Mouse (Mus musculus) frontal cortex, adult 2 months (tissue): ENCODE data around the gene Ripor3. TPM values are rescaled to one million over a fixed set of nuclear protein-coding genes. Genes with fewer than 3 reads are reported as not detected.

Experiments
- DNase-seq, 2 experiments: peaks; one replicate each; pipeline ENCODE4 v3.0.0; 2022; ENCODE audit warnings: low spot score in 1 of 2; ENCODE audit errors: extremely low spot score in 1 of 2
- polyA plus RNA-seq: library from polyadenylated mRNA; depleted of rRNA; stranded (reverse); fragments of >200 nt; gene quantifications from 2 replicates; pipeline ENCODE4 v1.2.3, GENCODE M21; 2012

The Ripor3 gene
- polyA plus RNA-seq, 1 experiment: 1.2 TPM

DNA sequence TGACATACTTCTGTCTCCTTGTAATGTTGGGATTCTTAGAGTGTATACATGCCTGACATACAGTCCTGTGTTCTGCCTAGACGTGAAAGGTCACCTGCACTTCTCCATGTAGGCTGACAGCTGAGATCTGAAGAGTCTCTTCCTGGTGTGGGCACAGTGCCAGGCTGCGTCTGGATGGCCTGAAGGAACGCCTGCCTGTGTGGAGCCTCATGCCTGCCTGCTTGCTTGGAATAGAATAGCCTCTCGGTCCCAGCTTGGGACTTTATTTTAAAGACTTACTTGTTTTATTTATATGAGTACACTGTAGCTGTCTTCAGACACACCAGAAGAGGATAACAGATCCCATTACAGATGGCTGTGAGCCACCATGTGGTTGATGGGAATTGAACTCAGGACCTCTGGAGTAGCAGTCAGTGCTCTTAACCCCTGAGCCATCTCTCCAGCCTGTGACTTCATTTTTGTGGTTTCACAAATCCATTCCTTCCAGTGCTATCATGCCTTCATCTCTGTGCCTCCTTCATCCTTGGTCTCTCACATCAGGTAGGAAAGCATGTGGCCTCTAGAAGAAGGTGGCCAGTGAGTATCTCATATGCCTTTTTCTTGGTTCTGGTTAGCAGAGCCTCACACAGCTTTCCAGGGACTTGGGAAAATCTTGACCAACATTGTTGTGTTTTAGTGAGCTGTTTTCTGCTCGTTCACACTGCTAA is 52.2 kb downstream of the Ripor3 start:
- no peak for DNase-seq

DNA sequence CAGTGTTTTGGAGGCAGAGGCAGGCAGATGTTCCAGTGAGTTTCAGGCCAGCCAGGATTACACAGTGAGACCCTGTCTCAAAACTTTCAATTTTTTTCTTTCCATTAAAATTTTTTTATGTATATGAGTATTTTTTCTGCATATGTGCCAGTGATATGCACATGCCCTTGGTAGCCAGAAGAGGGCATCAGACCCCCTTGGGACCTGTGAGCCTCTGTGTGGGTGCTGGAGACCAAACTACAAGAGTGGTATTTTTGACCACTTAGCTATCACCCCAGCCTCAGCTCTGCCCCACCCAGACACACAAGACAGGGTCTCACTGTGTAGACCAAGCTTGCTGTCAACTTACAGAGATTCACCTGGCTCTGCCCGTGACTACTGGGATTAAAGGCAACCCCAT is 52.9 kb downstream of the Ripor3 start:
- no peak for DNase-seq

- DNase-seq: no peak
Observed at GRCm38 (mm10) chr2:167954928-167955327, 55.5 kb downstream of the Ripor3 start.

- DNase-seq: no peak
Observed at GRCm38 (mm10) chr2:167953819-167954218, 56.6 kb downstream of the Ripor3 start.

- DNase-seq: no peak
Observed at GRCm38 (mm10) chr2:167951301-167952211, 58.9 kb downstream of the Ripor3 start.

DNA sequence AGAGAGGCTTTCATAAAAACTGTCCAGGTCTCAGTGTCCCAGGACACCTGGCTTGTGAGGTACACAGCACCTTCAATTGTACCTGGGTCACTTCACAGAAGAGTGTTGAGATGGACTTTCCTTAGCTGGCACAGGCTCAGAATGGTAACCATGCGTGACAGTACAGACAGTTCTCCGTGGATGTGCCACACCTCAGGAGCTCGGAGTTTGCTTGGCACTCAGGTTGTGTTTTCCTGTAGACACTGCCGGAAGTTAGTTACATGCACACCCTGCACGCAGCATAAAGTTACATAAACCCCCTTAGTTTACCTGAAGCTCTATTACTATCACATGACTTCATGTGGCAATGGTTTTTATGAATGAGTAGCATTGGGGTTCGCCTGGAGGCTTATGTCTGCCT is 59.7 kb downstream of the Ripor3 start:
- DNase-seq: no peak

GRCm38 (mm10) chr2:167949808-167950207 is 60.6 kb downstream of the Ripor3 start:
- DNase-seq: no peak

GRCm38 (mm10) chr2:167949250-167949649 is 61.2 kb downstream of the Ripor3 start:
- no peak for DNase-seq

DNA sequence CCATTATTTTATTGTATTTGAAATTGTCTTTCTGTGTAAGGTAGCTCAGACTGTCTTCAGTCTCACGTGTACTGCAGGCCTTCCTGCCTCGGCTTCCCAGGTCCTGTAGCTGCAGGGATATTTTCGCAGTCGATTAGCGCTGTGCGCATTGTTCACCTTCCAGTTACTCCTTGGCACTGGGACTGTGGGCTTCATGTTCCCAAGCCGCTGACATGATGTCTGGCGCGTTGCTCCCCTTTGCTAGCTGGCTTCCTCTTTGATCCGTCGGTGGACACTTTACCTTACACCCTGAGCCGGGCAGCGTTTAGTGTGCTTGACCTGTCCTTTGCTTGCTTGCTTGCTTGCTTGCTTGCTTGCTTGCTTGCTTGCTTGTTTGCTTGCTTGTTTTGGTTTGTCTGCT is 61.9 kb downstream of the Ripor3 start:
- no peak for DNase-seq

DNA sequence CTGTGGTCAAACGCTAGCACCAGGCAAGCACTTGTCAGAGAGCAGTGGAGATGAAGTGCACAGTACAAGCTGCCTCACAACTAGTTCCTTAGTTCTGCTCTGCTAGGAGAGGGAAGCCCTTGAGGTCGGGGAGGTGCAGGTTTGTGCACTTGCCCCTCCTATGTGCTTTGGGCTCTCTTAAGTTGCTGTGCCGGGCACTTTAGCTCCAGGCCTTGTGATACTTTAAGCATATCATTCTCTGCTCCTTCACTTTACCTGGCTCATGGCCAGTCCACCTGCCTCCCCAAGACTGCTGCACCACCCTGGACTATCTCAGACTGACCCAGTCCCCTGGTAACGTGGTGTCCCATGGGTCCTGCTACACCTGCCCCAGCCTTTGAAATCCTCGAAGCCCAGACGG is 62.4 kb downstream of the Ripor3 start:
- DNase-seq: no peak

DNA sequence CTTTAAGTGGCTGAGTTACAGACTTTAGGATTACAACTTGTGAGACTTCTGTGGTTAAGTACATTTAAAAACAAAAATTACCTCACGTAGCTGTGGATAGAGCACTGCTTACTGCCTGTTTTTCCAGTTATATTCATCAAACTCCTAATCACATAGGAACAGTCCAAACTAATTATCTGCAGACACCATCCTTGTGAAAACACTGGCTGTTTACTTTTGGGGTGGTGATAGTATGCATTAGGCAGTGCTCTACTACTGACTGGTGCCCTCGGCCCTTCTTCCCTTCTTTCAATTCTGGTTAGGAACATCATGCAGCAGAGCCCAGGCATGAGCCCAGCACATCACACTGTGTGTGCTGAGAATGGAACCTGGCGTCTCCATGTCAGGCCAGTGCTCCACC is 63.2 kb downstream of the Ripor3 start:
- no peak for DNase-seq

- DNase-seq: no peak
Observed at GRCm38 (mm10) chr2:167945451-167945850, 65.0 kb downstream of the Ripor3 start.

- DNase-seq: no peak
Observed at GRCm38 (mm10) chr2:167944193-167944592, 66.2 kb downstream of the Ripor3 start.

DNA sequence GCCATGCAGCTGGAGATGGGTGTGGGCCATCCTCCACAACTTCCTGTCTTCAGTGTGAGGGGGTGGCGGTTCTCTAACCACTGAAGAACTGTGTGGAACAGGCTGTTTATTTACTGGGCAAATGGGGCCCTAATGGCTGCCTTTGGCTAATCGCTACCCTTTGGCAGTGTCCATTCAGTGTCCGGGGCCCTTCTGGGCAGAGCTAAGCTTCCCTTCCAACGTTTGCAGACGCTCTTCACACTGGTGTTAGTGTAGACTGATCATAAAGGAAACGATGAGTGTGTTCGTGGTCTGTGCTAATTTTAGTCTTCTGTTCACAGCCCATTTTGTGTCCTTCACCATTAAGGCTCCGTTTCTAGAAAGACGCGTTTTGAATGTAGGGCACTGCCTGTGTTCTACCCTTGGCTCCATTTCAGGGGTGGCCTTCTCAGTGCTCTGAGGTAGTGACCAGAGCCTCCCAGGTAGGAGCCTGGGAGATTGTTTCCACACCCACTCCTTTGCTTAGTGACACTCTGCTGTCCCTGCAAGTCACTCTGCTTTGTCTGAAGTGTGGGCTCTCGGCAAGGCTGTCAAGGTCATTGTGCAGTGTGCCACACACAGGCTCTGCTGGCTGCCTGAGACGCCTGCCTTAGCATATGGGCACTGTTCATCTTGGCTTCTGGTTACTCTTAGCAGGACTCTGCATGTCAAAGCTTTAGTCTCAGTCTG is 67.3 kb downstream of the Ripor3 start:
- peak in 1 of 2 experiments; percentile 33 for DNase-seq

GRCm38 (mm10) chr2:167942199-167942925 is 68.1 kb downstream of the Ripor3 start:
- peak; percentile 73 to 84 for DNase-seq

- no peak for DNase-seq
Observed at GRCm38 (mm10) chr2:167941745-167942176, 68.7 kb downstream of the Ripor3 start.

DNA sequence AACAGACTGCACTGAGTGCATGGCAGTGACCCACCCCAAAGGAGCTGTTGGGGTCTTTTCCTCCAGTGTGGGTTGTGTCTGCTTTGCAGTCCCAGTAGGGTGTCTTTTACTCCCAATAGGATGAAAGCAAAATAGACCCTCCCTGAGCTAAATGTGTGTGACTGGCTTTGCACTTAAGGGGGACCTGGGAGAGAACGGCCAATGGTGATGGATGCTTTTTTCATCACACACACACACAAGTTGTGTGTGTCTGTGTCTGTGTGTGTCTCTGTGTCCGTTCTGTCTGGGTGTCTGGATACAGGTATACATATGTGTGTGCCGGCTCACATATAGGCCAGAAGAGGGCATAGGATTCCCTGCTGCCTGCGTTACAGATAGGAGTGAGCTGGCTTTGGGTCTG is 69.1 kb downstream of the Ripor3 start:
- no peak for DNase-seq

- DNase-seq: no peak
Observed at GRCm38 (mm10) chr2:167940636-167941035, 69.8 kb downstream of the Ripor3 start.

DNA sequence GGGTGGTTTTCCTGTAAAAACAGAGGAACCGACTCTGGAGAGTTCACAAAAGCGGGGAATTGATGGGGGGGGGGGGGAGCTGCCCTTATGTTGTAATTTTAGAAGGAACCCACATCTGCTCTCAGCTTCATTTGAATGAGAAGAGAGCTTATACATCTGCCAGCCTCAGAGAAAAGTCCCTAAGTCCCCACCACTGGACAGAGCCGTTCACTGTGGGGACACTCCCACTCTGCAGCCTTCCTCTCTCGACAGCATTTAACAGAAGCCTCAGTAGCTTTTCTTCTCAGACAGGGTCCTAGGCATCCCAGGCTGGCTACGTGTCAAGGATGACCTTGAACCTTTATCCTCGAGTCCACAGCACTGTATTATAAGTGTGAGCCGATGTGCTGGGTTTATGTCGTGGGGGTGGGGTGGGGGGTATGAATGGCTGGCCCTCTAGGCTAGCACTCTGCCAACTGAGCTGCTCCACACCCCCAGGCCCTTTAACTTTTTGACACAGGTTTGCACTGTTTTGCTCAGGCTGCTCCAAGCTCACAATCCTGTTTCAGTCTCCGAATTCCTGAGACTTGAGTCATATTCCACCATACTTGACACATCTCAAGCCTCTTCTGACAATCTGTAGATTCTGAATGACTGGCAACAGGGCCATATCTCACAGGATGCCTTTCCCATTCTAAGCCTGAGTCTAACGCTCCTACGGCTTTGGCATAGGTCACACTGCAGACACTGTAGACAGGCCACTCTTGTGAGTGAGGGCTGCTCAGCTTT is 70.6 kb downstream of the Ripor3 start:
- no peak for DNase-seq

GRCm38 (mm10) chr2:167939204-167939603 is 71.2 kb downstream of the Ripor3 start:
- DNase-seq: no peak
